In genomic region chr1:51521651-51522050, GRCm38 (mm10) we compare ENCODE assay signal across 25 mouse cellular contexts. TPM values are rescaled to one million over a fixed set of nuclear protein-coding genes. Genes with fewer than 3 reads are reported as not detected.
DNase-seq lines count a peak whose midpoint lies in the region; ATAC-seq and TF ChIP-seq lines count a peak whose summit lies in the region.
"Had no signal": no experiment of that assay in that cellular context is flagged by ENCODE, and none has a peak within 500 bp of the region (broad histone marks: within the 10 kb centered on the region; RNA-seq: fewer than 3 reads in every experiment).

No protein-coding gene starts in this region.

- no peak overlapping the region for H3K4me3 ChIP-seq in hindbrain, embryonic 12.5 days
- no peak overlapping the region for H3K4me3 ChIP-seq in hindbrain, embryonic 10.5 days
- no peak overlapping the region for H3K4me3 ChIP-seq in midbrain, postnatal 0 days (ENCODE audit: low read depth, low read length)
- H3K4me3 ChIP-seq in midbrain, embryonic 10.5 days: no peak overlapping the region
- H3K4me3 ChIP-seq: embryonic facial prominence, embryonic 12.5 days; embryonic facial prominence, embryonic 15.5 days; gastrocnemius, adult 2 months; heart, adult 2 months; heart, embryonic 10.5 days; heart, embryonic 13.5 days; hindbrain, embryonic 15.5 days had no signal

- no peaks in the 10 kb centered on the region for H3K4me1 ChIP-seq in hindbrain, embryonic 12.5 days
- H3K4me1 ChIP-seq in hindbrain, embryonic 10.5 days (replicated peaks): no peaks in the 10 kb centered on the region
- no peaks in the 10 kb centered on the region for H3K4me1 ChIP-seq in midbrain, postnatal 0 days (ENCODE audit: insufficient read depth, low read length)
- H3K4me1 ChIP-seq in midbrain, embryonic 10.5 days: no peaks in the 10 kb centered on the region
- H3K4me1 ChIP-seq: embryonic facial prominence, embryonic 12.5 days; embryonic facial prominence, embryonic 15.5 days; heart, embryonic 10.5 days; heart, embryonic 13.5 days; hindbrain, embryonic 15.5 days had no signal

- 0 out of 2 replicates have a peak, but pooled peaks have one; percentile 46 for ATAC-seq in hindbrain, embryonic 12.5 days (ENCODE audit: low FRiP score)
- no peak for ATAC-seq in midbrain, postnatal 0 days (ENCODE audit: low FRiP score)
- ATAC-seq: activated CD4-positive, CD25-positive, alpha-beta regulatory T cell, adult 4 months; forebrain, embryonic 14.5 days; forebrain, postnatal 0 days; intestine, postnatal 0 days had no signal

- no peak overlapping the region for H3K4me2 ChIP-seq in hindbrain, embryonic 12.5 days (replicated peaks)
- no peak overlapping the region for H3K4me2 ChIP-seq in midbrain, postnatal 0 days (ENCODE audit: low read depth, low read length, poor library complexity, severe bottlenecking)
- H3K4me2 ChIP-seq: embryonic facial prominence, embryonic 12.5 days; embryonic facial prominence, embryonic 15.5 days; heart, embryonic 13.5 days; hindbrain, embryonic 15.5 days had no signal

- DNase-seq in cerebellum, postnatal 10 days: peak; percentile 58 to 60
- DNase-seq in cerebellum, adult 18-20 months: no peak
- no peak for DNase-seq in hindbrain, embryonic 10.5 days (ENCODE audit: low spot score)
- DNase-seq in left cerebral cortex, postnatal 4 days: peak; percentile 29
- DNase-seq in left cerebral cortex, adult 18-20 months (ENCODE audit: low spot score in 2 of 2): no peak
- peak; percentile 29 for DNase-seq in midbrain, postnatal 0 days (ENCODE audit: low spot score)
- no peak for DNase-seq in midbrain, embryonic 10.5 days (ENCODE audit: low spot score)
- DNase-seq: adrenal gland, adult 8-10 months; adrenal gland, postnatal 25 days; cerebellum, adult 9-11 months; forebrain, postnatal 0 days; gastrocnemius, adult 2 months; gastrocnemius, postnatal 14 days; heart, adult 2 months; heart, postnatal 14 days; heart, postnatal 4 days had no signal

- H3K27ac ChIP-seq in hindbrain, embryonic 12.5 days: no peak overlapping the region
- H3K27ac ChIP-seq in hindbrain, embryonic 10.5 days: no peak overlapping the region
- H3K27ac ChIP-seq in midbrain, postnatal 0 days (ENCODE audit: low read depth, low read length): no peak overlapping the region
- H3K27ac ChIP-seq in midbrain, embryonic 10.5 days (replicated peaks): no peak overlapping the region
- H3K27ac ChIP-seq: embryonic facial prominence, embryonic 12.5 days; embryonic facial prominence, embryonic 15.5 days; gastrocnemius, adult 2 months; heart, adult 2 months; heart, embryonic 10.5 days; heart, embryonic 13.5 days; hindbrain, embryonic 15.5 days had no signal

- no peak overlapping the region for H3K9ac ChIP-seq in hindbrain, embryonic 12.5 days
- no peak overlapping the region for H3K9ac ChIP-seq in midbrain, postnatal 0 days (replicated peaks; ENCODE audit: low read length, poor library complexity, severe bottlenecking)
- H3K9ac ChIP-seq: embryonic facial prominence, embryonic 12.5 days; embryonic facial prominence, embryonic 15.5 days; forebrain, postnatal 0 days; heart, embryonic 13.5 days; hindbrain, embryonic 15.5 days had no signal

- H3K9me3 ChIP-seq in hindbrain, embryonic 12.5 days (replicated peaks): no peaks in the 10 kb centered on the region
- H3K9me3 ChIP-seq in hindbrain, embryonic 10.5 days: no peaks in the 10 kb centered on the region
- H3K9me3 ChIP-seq in midbrain, postnatal 0 days (ENCODE audit: low read length): no peaks in the 10 kb centered on the region
- no peaks in the 10 kb centered on the region for H3K9me3 ChIP-seq in midbrain, embryonic 10.5 days (replicated peaks)
- H3K9me3 ChIP-seq: embryonic facial prominence, embryonic 12.5 days; embryonic facial prominence, embryonic 15.5 days; heart, embryonic 10.5 days; heart, embryonic 13.5 days; hindbrain, embryonic 15.5 days had no signal

- WGBS in hindbrain, embryonic 12.5 days: 62% methylated on average over 8 of the region's 8 CpGs
- 67% methylated on average over 8 of the region's 8 CpGs for WGBS in hindbrain, embryonic 10.5 days
- 28% methylated on average over 8 of the region's 8 CpGs for WGBS in midbrain, postnatal 0 days
- WGBS in midbrain, embryonic 10.5 days: 83% methylated on average over 8 of the region's 8 CpGs

- intact Hi-C loops in left cerebral cortex, postnatal 4 days (cut with DNase I): no loop called here

- TF ChIP-seq CTCF in midbrain, postnatal 0 days (IDR thresholded peaks at IDR 0.05): no peak

- no peaks in the 10 kb centered on the region for H3K36me3 ChIP-seq in hindbrain, embryonic 12.5 days
- no peaks in the 10 kb centered on the region for H3K36me3 ChIP-seq in hindbrain, embryonic 10.5 days
- H3K36me3 ChIP-seq in midbrain, postnatal 0 days (ENCODE audit: insufficient read depth, low read length): no peaks in the 10 kb centered on the region
- H3K36me3 ChIP-seq in midbrain, embryonic 10.5 days: no peaks in the 10 kb centered on the region
- H3K36me3 ChIP-seq: embryonic facial prominence, embryonic 12.5 days; embryonic facial prominence, embryonic 15.5 days; heart, embryonic 10.5 days; heart, embryonic 13.5 days; hindbrain, embryonic 15.5 days had no signal

- no peaks in the 10 kb centered on the region for H3K27me3 ChIP-seq in hindbrain, embryonic 12.5 days
- H3K27me3 ChIP-seq in hindbrain, embryonic 10.5 days (ENCODE audit: insufficient read depth, poor library complexity, severe bottlenecking): no peaks in the 10 kb centered on the region
- H3K27me3 ChIP-seq in midbrain, postnatal 0 days (ENCODE audit: insufficient read depth, low read length): no peaks in the 10 kb centered on the region
- H3K27me3 ChIP-seq in midbrain, embryonic 10.5 days (ENCODE audit: low read depth, poor library complexity, severe bottlenecking): no peaks in the 10 kb centered on the region
- H3K27me3 ChIP-seq: embryonic facial prominence, embryonic 12.5 days; embryonic facial prominence, embryonic 15.5 days; heart, embryonic 13.5 days; hindbrain, embryonic 15.5 days had no signal

RNA-seq across cellular contexts. Expression of gene Nabp1, which starts 43.4 kb away (rescaled TPM):
- polyA plus RNA-seq in hindbrain, embryonic 12.5 days (2016; fragmentation: Nextera tagmentation; extraction: Ambion mirVana): 7.6 and 8.4 TPM in 2 replicates
- 6.2 and 10.2 TPM in 2 replicates for polyA plus RNA-seq in hindbrain, embryonic 10.5 days (2016; fragmentation: Nextera tagmentation; extraction: Ambion mirVana)
- total RNA-seq in left cerebral cortex, postnatal 4 days (2021): 1 to 10 TPM; 7.7 to 8.4 TPM
- 10 to 100 TPM; 14.1 to 15.2 TPM for total RNA-seq in left cerebral cortex, adult 18-20 months (2021)
- 3.5 and 6.1 TPM in 2 replicates for total RNA-seq in midbrain, postnatal 0 days (2014; rRNA removed)
- polyA plus RNA-seq in midbrain, postnatal 0 days (2015; fragmentation: Nextera tagmentation; extraction: Ambion mirVana): 4.1 and 4.3 TPM in 2 replicates
- polyA plus RNA-seq in midbrain, embryonic 10.5 days (2016; fragmentation: Nextera tagmentation; extraction: Ambion mirVana): 7.3 and 7.8 TPM in 2 replicates

Comparison
In these comparisons a context has a peak if more than half of its experiments do, and no peak if none do; other contexts are left out.
1. DNase-seq: peak in cerebellum, postnatal 10 days (2 of 2), left cerebral cortex, postnatal 4 days (single experiment) and midbrain, postnatal 0 days (single experiment); none in cerebellum, adult 18-20 months (0 of 2), hindbrain, embryonic 10.5 days (single experiment), left cerebral cortex, adult 18-20 months (0 of 2) and midbrain, embryonic 10.5 days (single experiment).